Mouse (Mus musculus) ES-E14 (cell line): ENCODE results near the gene H13. TPM values are rescaled to one million over a fixed set of nuclear protein-coding genes. Genes with fewer than 3 reads are reported as not detected.

ENCODE experiments used
- DNase-seq: peaks from one replicate; pipeline ENCODE4 v3.0.0-alpha.2; 2013; ENCODE audit warnings: low read depth, low spot score
- H3K27ac ChIP-seq: 2 replicates; pipeline ENCODE4 v1.5.1; 2012; ENCODE audit warnings: low read depth, mild to moderate bottlenecking, low read length, moderate library complexity, mixed read lengths; ENCODE audit not compliant: poor library complexity, insufficient read depth, severe bottlenecking
- H3K36me3 ChIP-seq: 2 replicates; pipeline ENCODE4 v1.6.1; 2012; ENCODE audit warnings: mild to moderate bottlenecking, low read length, moderate library complexity, mixed read lengths; ENCODE audit not compliant: control insufficient read depth, poor library complexity, insufficient read depth, severe bottlenecking
- H3K4me1 ChIP-seq, 2 experiments: fragments of 150-350 bp in 1 of 2; sonication (generic) in 1 of 2; 2 replicates each; pipeline ENCODE4 v1.6.1; 2012; ENCODE audit warnings: low read length in 2 of 2, mild to moderate bottlenecking in 1 of 2, mixed read lengths in 1 of 2; ENCODE audit not compliant: control insufficient read depth in 2 of 2, insufficient read depth in 2 of 2, poor library complexity in 1 of 2
- H3K4me3 ChIP-seq, 2 experiments: fragments of 150-350 bp in 1 of 2; sonication (generic) in 1 of 2; 2 replicates each; pipeline ENCODE4 v1.5.1; 2012; ENCODE audit warnings: low read length in 2 of 2, low read depth in 1 of 2, mild to moderate bottlenecking in 1 of 2, mixed read lengths in 1 of 2; ENCODE audit not compliant: insufficient read depth in 1 of 2, poor library complexity in 1 of 2, severe bottlenecking in 1 of 2
- H3K9ac ChIP-seq: 2 replicates; pipeline ENCODE4 v1.6.1; 2012; ENCODE audit warnings: low read depth, mild to moderate bottlenecking, low read length, mixed read lengths; ENCODE audit not compliant: poor library complexity, insufficient read depth, severe bottlenecking
- H3K9me3 ChIP-seq: fragments of 150-350 bp; sonication (generic); 2 replicates; pipeline ENCODE4 v1.6.1; 2012; ENCODE audit warnings: low read depth, mild to moderate bottlenecking, low read length; ENCODE audit not compliant: control insufficient read depth, insufficient read depth
- CHD2 ChIP-seq: IDR thresholded peaks from 2 replicates; pipeline ENCODE4 v1.6.1; 2014; ENCODE audit warnings: mild to moderate bottlenecking, low read depth, low read length, inconsistent platforms
- HCFC1 ChIP-seq: IDR thresholded peaks from 2 replicates; pipeline ENCODE4 v1.6.1; 2012; ENCODE audit warnings: low read length, inconsistent platforms, borderline replicate concordance; ENCODE audit not compliant: insufficient read depth
- MAFK ChIP-seq: IDR thresholded peaks from 2 replicates; pipeline ENCODE4 v1.6.1; 2014; ENCODE audit warnings: mild to moderate bottlenecking, low read depth, low read length, inconsistent platforms; ENCODE audit not compliant: insufficient read depth
- ZC3H11A ChIP-seq: IDR thresholded peaks from 2 replicates; pipeline ENCODE4 v1.6.1; 2012; ENCODE audit warnings: low read depth, mild to moderate bottlenecking, inconsistent platforms, low read length, borderline replicate concordance
- ZNF384 ChIP-seq: IDR thresholded peaks from 2 replicates; pipeline ENCODE4 v1.6.1; 2012; ENCODE audit warnings: low read depth, low read length, inconsistent platforms
- in situ Hi-C, 2 experiments: fragments of 600-800 bp; cut with MboI; formaldehyde crosslinking; loops; one replicate each; pipeline ENCODE4 v1.15.1; 2025; ENCODE audit warnings: low sequenced_read_pairs in 2 of 2, inconsistent platforms in 1 of 2; ENCODE audit not compliant: unreplicated experiment in 2 of 2
- total RNA-seq: library from RNA; depleted of rRNA; stranded (reverse); fragments of 300-350 nt; gene quantifications from 2 replicates; pipeline ENCODE4 v1.2.3, GENCODE M21; 2012

H13 gene
- total RNA-seq, 1 experiment = 55.0 TPM

DNA sequence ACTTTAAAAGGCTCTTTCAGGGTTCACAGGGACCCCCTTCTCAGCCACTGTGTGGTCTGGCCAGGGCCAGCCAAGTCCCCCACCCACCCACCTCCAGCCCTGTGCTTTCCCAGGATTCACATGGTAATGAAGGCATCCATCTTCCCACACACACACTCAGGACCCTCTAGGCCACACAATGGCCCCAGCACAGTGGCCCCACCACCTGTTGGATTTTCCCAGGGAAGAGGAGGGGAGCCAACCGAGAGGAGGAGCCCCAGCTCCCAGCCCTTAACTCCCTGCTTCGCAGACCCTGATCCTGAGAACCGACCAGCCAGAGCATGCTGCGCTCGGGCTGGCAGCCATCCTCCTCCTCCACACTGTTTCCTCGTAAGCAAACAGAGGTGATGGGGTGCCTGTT is 48.8 kb downstream of the H13 start:
- Histone ChIP-seq H3K9ac (no peak overlapping the region), H3K4me1 (peaks cover 4 to 5% of the 10 kb centered on the region in 2 experiments; a peak in 2 of 4 replicates), H3K4me3 (no peak overlapping the region), H3K27ac (no peak overlapping the region), H3K36me3 (no peaks in the 10 kb centered on the region), H3K9me3 (no peaks in the 10 kb centered on the region)
- no peak for TF ChIP-seq CHD2
- no peak for TF ChIP-seq MAFK
- no peak for TF ChIP-seq ZC3H11A
- TF ChIP-seq ZNF384 = no peak
- no peak for TF ChIP-seq HCFC1
- in situ Hi-C loops = no loop called here
- no peak for DNase-seq

DNA sequence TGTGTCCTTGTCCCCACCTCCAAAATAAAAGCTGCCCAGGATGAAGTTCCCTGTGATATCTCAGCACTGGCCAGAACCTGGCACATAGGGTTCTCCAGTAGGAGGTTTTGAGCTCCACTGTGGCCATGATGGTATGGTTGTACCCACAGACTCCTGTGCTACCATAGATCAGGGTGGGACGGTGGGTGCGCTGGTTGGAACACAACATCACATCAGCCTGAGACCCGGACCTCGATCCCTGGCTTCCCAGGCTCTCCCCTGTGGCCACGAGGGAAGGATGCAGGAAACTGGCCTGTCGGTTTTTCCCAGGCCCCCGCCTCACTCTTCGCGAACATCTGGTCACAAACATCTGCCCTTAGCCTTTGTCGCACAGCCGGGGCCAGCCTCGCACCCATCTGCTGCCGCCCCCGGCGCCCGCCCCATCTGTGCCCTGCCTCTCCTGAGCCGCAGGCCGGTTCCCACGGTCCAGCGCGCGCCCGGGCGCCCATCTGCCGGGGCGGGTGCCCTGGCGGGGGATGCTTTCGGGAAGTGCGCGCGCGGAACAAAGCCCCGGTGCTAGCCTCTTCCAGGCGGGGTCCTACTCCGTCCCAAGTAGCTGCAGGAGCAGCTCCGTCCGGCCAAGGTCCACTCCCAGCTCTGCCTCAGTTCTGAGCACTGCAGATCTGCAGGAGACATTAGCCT is 54.5 kb downstream of the H13 start:
- Histone ChIP-seq H3K9me3 (no peaks in the 10 kb centered on the region), H3K27ac (no peak overlapping the region), H3K36me3 (no peaks in the 10 kb centered on the region), H3K9ac (peak overlapping the region; percentile 73), H3K4me1 (peaks cover 12 to 26% of the 10 kb centered on the region in 2 experiments), H3K4me3 (peak overlapping the region; percentile 44 to 72)
- in situ Hi-C loops = no loop called here
- no peak for TF ChIP-seq HCFC1
- TF ChIP-seq ZNF384 = no peak
- TF ChIP-seq ZC3H11A = no peak
- no peak for TF ChIP-seq CHD2
- no peak for TF ChIP-seq MAFK
- no peak for DNase-seq

DNA sequence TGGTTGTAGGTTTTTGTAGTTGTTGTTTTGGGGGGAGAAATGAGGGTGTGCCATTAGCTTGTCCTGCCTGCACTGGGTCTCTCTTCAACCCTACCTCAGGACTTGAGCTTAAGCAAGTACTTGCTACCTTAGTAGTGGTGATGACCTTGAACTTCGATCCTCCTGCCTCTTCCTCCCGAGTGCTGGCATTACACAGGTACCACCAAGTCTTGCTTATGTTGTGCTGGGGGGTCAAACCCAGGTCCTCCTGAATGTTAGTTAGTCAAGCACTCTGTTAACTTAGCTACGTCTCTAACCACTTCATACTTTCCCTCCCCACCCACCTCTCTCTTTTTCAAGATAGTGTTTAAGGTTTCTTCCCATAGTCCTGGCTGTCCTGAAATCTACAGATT is 55.1 kb downstream of the H13 start:
- no peak for DNase-seq
- TF ChIP-seq MAFK (no peak), CHD2 (no peak), ZC3H11A (no peak), HCFC1 (no peak)
- Histone ChIP-seq H3K9ac (no peak overlapping the region), H3K4me3 (peak overlapping the region; percentile 44 to 72), H3K4me1 (peaks cover 14 to 30% of the 10 kb centered on the region in 2 experiments), H3K9me3 (no peaks in the 10 kb centered on the region), H3K27ac (no peak overlapping the region), H3K36me3 (no peaks in the 10 kb centered on the region)
- in situ Hi-C loops = no loop called here

DNA sequence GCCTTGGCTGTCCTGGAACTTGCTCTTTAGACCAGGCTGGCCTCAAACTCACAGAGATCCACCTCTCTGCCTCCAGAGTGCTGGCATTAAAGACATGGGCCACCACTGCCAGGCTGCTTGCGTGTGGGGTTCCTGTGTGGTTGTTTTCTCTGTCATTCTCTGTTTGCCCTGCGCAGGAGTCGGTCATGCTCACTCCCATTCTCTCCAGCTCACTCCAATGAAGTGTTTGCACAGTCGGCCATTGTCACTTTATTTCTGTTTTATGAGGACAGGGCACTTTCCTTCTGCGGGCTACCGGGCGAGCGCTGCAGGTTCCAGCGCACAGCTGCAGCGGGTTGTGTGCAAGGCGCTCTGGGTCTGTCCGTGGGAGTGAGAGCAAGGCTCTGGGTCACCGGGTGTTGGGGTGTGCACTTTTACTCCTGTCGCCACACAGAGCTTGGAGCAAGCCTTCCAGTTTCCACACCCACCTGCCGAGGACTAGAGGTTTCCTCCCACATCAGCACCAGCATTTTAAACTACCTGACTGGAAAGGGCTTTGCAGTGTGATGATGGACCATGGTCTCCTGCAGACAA is 56.0 kb downstream of the H13 start:
- no peak for TF ChIP-seq HCFC1
- TF ChIP-seq ZNF384 = no peak
- no peak for TF ChIP-seq CHD2
- no peak for TF ChIP-seq ZC3H11A
- no peak for TF ChIP-seq MAFK
- no peak overlapping the region for H3K9ac ChIP-seq
- H3K36me3 ChIP-seq = no peaks in the 10 kb centered on the region
- DNase-seq = no peak
- H3K4me1 ChIP-seq = peaks cover 18 to 39% of the 10 kb centered on the region in 2 experiments
- no peak overlapping the region for H3K27ac ChIP-seq
- no peaks in the 10 kb centered on the region for H3K9me3 ChIP-seq
- in situ Hi-C loops = no loop called here
- no peak overlapping the region for H3K4me3 ChIP-seq
